ENCODE assay signal across 7 mouse cellular contexts in genomic region chr15:102377810-102378262, GRCm38 (mm10). TPM values are rescaled to one million over a fixed set of nuclear protein-coding genes. Genes with fewer than 3 reads are reported as not detected.
DNase-seq lines count a peak whose midpoint lies in the region; ATAC-seq and TF ChIP-seq lines count a peak whose summit lies in the region.

No protein-coding gene starts in this region.

- H3K4me2 ChIP-seq in intestine, postnatal 0 days (replicated peaks; ENCODE audit: low read depth): peak overlapping the region; percentile 99
- peak overlapping the region; percentile 98 for H3K4me2 ChIP-seq in neural tube, embryonic 12.5 days (replicated peaks)

- ATAC-seq in intestine, postnatal 0 days: no peak
- no peak for ATAC-seq in neural tube, embryonic 12.5 days (ENCODE audit: low FRiP score, low read depth)
- ATAC-seq in monocyte, adult 5-6 weeks (replicated peaks; ENCODE audit: insufficient number of reproducible peaks, low FRiP score, low TSS enrichment, poor library complexity, severe bottlenecking): no peak

- H3K9me3 ChIP-seq in intestine, postnatal 0 days (ENCODE audit: control insufficient read depth): no peaks in the 10 kb centered on the region
- no peaks in the 10 kb centered on the region for H3K9me3 ChIP-seq in neural tube, embryonic 12.5 days

- DNase-seq in NIH3T3 (ENCODE audit: low read depth): peak; percentile 93
- peak; percentile 54 for DNase-seq in embryo, embryonic 10 days (ENCODE audit: low spot score)
- peak; percentile 77 to 83 for DNase-seq in heart, adult 2 months
- DNase-seq in lung, adult 18-20 months: peak; percentile 67 to 69

- no peak for TF ChIP-seq CTCF in heart, adult 2 months (IDR thresholded peaks at IDR 0.05)
- TF ChIP-seq CTCF in intestine, postnatal 0 days (IDR thresholded peaks at IDR 0.05; ENCODE audit: low read depth): no peak

- no peaks in the 10 kb centered on the region for H3K27me3 ChIP-seq in heart, adult 2 months (ENCODE audit: control insufficient read depth, insufficient read depth, low read length)
- no peaks in the 10 kb centered on the region for H3K27me3 ChIP-seq in intestine, postnatal 0 days (replicated peaks; ENCODE audit: control insufficient read depth, insufficient read depth, low read length)
- no peaks in the 10 kb centered on the region; the same call in 1 of the 2 replicates for H3K27me3 ChIP-seq in neural tube, embryonic 12.5 days (replicated peaks)

- TF ChIP-seq EP300 in heart, adult 2 months (IDR thresholded peaks at IDR 0.05; ENCODE audit: insufficient read depth, low read depth, low read length): peak; percentile 71; the same call in 1 of the 2 replicates

- no peak overlapping the region for H3K9ac ChIP-seq in heart, adult 2 months (ENCODE audit: low read depth, low read length)
- H3K9ac ChIP-seq in intestine, postnatal 0 days (ENCODE audit: low read depth, low read length): no peak overlapping the region
- no peak overlapping the region for H3K9ac ChIP-seq in neural tube, embryonic 12.5 days

- no peak; the same call in 1 of the 2 replicates for TF ChIP-seq POLR2A in heart, adult 2 months (IDR thresholded peaks at IDR 0.05; ENCODE audit: insufficient read depth, low read depth, low read length)

- peaks cover 4% of the 10 kb centered on the region for H3K4me1 ChIP-seq in heart, adult 2 months (ENCODE audit: control insufficient read depth, insufficient read depth, low read length)
- 0 out of 2 replicates have a peak, but pooled peaks cover 4% of the 10 kb centered on the region for H3K4me1 ChIP-seq in intestine, postnatal 0 days (replicated peaks; ENCODE audit: control insufficient read depth, insufficient read depth, low read length)
- peaks cover 19% of the 10 kb centered on the region for H3K4me1 ChIP-seq in neural tube, embryonic 12.5 days

- H3K27ac ChIP-seq in heart, adult 2 months: peak overlapping the region; percentile 87
- peak overlapping the region; percentile 50 for H3K27ac ChIP-seq in intestine, postnatal 0 days (ENCODE audit: low read depth, low read length)
- H3K27ac ChIP-seq in neural tube, embryonic 12.5 days: no peak overlapping the region

- no peaks in the 10 kb centered on the region for H3K79me2 ChIP-seq in heart, adult 2 months (replicated peaks; ENCODE audit: control insufficient read depth, insufficient read depth, low read length)

- no peaks in the 10 kb centered on the region for H3K36me3 ChIP-seq in heart, adult 2 months (ENCODE audit: control insufficient read depth, insufficient read depth, low read length)
- H3K36me3 ChIP-seq in intestine, postnatal 0 days (ENCODE audit: control insufficient read depth, insufficient read depth): no peaks in the 10 kb centered on the region
- H3K36me3 ChIP-seq in neural tube, embryonic 12.5 days: no peaks in the 10 kb centered on the region

- 8% methylated on average over 10 of the region's 10 CpGs for WGBS in heart, adult 2 months
- WGBS in intestine, postnatal 0 days: 15% methylated on average over 10 of the region's 10 CpGs
- WGBS in neural tube, embryonic 12.5 days: 4% methylated on average over 10 of the region's 10 CpGs

- H3K4me3 ChIP-seq in heart, adult 2 months: peak overlapping the region; percentile 74
- no peak overlapping the region for H3K4me3 ChIP-seq in intestine, postnatal 0 days (ENCODE audit: low read depth, low read length)
- no peak overlapping the region for H3K4me3 ChIP-seq in neural tube, embryonic 12.5 days

- intact Hi-C loops in heart, adult 2 months (cut with DNase I): loop anchor here (1.0 to 5.0 kb wide), 3 partner anchors 27 to 93 kb away; no protein-coding TSS in a partner anchor

RNA-seq across cellular contexts. Expression of gene Sp7, which starts 10.9 kb away (rescaled TPM):
- total RNA-seq in heart, adult 2 months (2021): not detected
- 0.06 TPM in 1 of 2 replicates, not detected in the other for polyA plus RNA-seq in heart, adult 2 months (2012; rRNA removed)
- polyA plus RNA-seq in intestine, postnatal 0 days (2015; fragmentation: Nextera tagmentation; extraction: Ambion mirVana): 0.07 and 0.14 TPM in 2 replicates
- 0.57 and 0.81 TPM in 2 replicates for polyA plus RNA-seq in neural tube, embryonic 12.5 days (2016; fragmentation: Nextera tagmentation; extraction: Ambion mirVana)
- total RNA-seq in monocyte, adult 5-6 weeks (2017): not detected in 3 replicates

RNA-seq across cellular contexts. Expression of gene Aaas, which starts 27.3 kb away (rescaled TPM):
- 10 to 100 TPM; 10.8 to 13.2 TPM for total RNA-seq in heart, adult 2 months (2021)
- 22.1 and 26.2 TPM in 2 replicates for polyA plus RNA-seq in heart, adult 2 months (2012; rRNA removed)
- 15.0 and 16.8 TPM in 2 replicates for polyA plus RNA-seq in intestine, postnatal 0 days (2015; fragmentation: Nextera tagmentation; extraction: Ambion mirVana)
- 51.3 and 53.2 TPM in 2 replicates for polyA plus RNA-seq in neural tube, embryonic 12.5 days (2016; fragmentation: Nextera tagmentation; extraction: Ambion mirVana)
- total RNA-seq in monocyte, adult 5-6 weeks (2017): 16.5 to 50.9 TPM (median 46.2 TPM) in 3 replicates

RNA-seq across cellular contexts. Expression of gene Sp1, which starts 28.1 kb away (rescaled TPM):
- total RNA-seq in heart, adult 2 months (2021): 10 to 100 TPM; 36.5 to 41.5 TPM
- 9.6 and 17.3 TPM in 2 replicates for polyA plus RNA-seq in heart, adult 2 months (2012; rRNA removed)
- 5.6 and 5.8 TPM in 2 replicates for polyA plus RNA-seq in intestine, postnatal 0 days (2015; fragmentation: Nextera tagmentation; extraction: Ambion mirVana)
- polyA plus RNA-seq in neural tube, embryonic 12.5 days (2016; fragmentation: Nextera tagmentation; extraction: Ambion mirVana): 6.9 and 7.7 TPM in 2 replicates
- 66.1 to 99.7 TPM (median 74.8 TPM) in 3 replicates for total RNA-seq in monocyte, adult 5-6 weeks (2017)

RNA-seq across cellular contexts. Expression of gene Myg1, which starts 46.3 kb away (rescaled TPM):
- 10 to 100 TPM; 19.0 to 24.1 TPM for total RNA-seq in heart, adult 2 months (2021)
- 27.8 and 36.7 TPM in 2 replicates for polyA plus RNA-seq in heart, adult 2 months (2012; rRNA removed)
- 35.8 and 41.5 TPM in 2 replicates for polyA plus RNA-seq in intestine, postnatal 0 days (2015; fragmentation: Nextera tagmentation; extraction: Ambion mirVana)
- 90.4 and 94.9 TPM in 2 replicates for polyA plus RNA-seq in neural tube, embryonic 12.5 days (2016; fragmentation: Nextera tagmentation; extraction: Ambion mirVana)
- total RNA-seq in monocyte, adult 5-6 weeks (2017): 20.0 to 37.9 TPM (median 27.2 TPM) in 3 replicates

RNA-seq across cellular contexts. Expression of gene Pfdn5, which starts 51.9 kb away (rescaled TPM):
- 100 to 1,000 TPM; 287 to 351 TPM for total RNA-seq in heart, adult 2 months (2021)
- polyA plus RNA-seq in heart, adult 2 months (2012; rRNA removed): 82.0 and 160 TPM in 2 replicates
- 339 and 341 TPM in 2 replicates for polyA plus RNA-seq in intestine, postnatal 0 days (2015; fragmentation: Nextera tagmentation; extraction: Ambion mirVana)
- 373 and 404 TPM in 2 replicates for polyA plus RNA-seq in neural tube, embryonic 12.5 days (2016; fragmentation: Nextera tagmentation; extraction: Ambion mirVana)
- total RNA-seq in monocyte, adult 5-6 weeks (2017): 576 to 776 TPM (median 626 TPM) in 3 replicates
